Mouse (Mus musculus): ENCODE data around the gene Nub1.

- TF ChIP-seq CTCF (IDR thresholded peaks at IDR 0.05; ENCODE audit: low read depth, low read length), result no peak
- no peak for TF ChIP-seq POLR2A (IDR thresholded peaks at IDR 0.05; ENCODE audit: borderline replicate concordance, low read depth, low read length)
These were observed 52.3 kb downstream of the Nub1 start for GRCm38 (mm10) chr5:24737595-24737994.
